Mouse (Mus musculus): Measurements from ENCODE around the gene Wdr59. TPM values are rescaled to one million over a fixed set of nuclear protein-coding genes. Genes with fewer than 3 reads are reported as not detected.
A peak's percentile ranks its signal among the peaks of the same experiment; 100 is the strongest.

Wdr59 gene
- polyA plus RNA-seq, 1 experiment from 2014 or later = 3.4 TPM

DNA sequence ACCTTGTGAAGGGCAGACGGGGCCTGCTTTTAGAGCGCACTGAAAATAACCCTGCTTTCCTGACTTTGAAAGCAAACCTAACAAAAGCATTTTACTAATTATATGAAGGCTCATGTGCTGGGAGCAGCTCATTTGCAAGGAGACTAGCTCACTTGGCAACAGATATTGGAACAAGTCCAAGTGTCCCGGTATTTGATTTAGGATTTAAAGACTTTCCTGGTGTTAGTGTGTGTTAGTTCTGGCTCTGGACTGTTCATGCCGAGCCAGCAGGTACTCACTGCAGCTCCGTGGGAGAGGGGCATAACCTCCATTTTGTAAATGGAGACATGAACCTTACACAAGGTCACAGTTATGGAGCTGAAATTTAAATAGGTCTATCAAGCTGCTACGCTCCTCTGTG, 52.9 kb downstream of the Wdr59 start:
- WGBS = 54% methylated on average over 6 of the region's 6 CpGs
- H3K4me1 ChIP-seq (ENCODE audit: control insufficient read depth in 2 of 2, insufficient read depth in 2 of 2, low read length in 2 of 2) = peaks cover 3 to 7% of the 10 kb centered on the region in 2 experiments
- H3K36me3 ChIP-seq (ENCODE audit: control insufficient read depth, insufficient read depth, low read length) = peaks cover 27% of the 10 kb centered on the region
- H3K9me3 ChIP-seq (ENCODE audit: control insufficient read depth, low read length) = no peaks in the 10 kb centered on the region
- no peak overlapping the region for H3K9ac ChIP-seq (ENCODE audit: low read length)
- H3K4me2 ChIP-seq (ENCODE audit: low read length) = no peak overlapping the region
- 0 out of 4 replicates have a peak overlapping the region, but pooled peaks of 1 of the 2 experiments have one; percentile 0 for H3K27ac ChIP-seq (replicated peaks in 1 of 2; ENCODE audit: control insufficient read depth in 1 of 2, insufficient read depth in 1 of 2, low read depth in 2 of 2, low read length in 2 of 2)
- no peaks in the 10 kb centered on the region for H3K27me3 ChIP-seq (ENCODE audit: control insufficient read depth, insufficient read depth, low read length)
- H3K4me3 ChIP-seq (ENCODE audit: control insufficient read depth in 1 of 2, insufficient read depth in 1 of 2, low read depth in 1 of 2, low read length in 2 of 2) = no peak overlapping the region
- ATAC-seq (ENCODE audit: insufficient number of reproducible peaks, insufficient read depth, low FRiP score, low read depth) = no peak

DNA sequence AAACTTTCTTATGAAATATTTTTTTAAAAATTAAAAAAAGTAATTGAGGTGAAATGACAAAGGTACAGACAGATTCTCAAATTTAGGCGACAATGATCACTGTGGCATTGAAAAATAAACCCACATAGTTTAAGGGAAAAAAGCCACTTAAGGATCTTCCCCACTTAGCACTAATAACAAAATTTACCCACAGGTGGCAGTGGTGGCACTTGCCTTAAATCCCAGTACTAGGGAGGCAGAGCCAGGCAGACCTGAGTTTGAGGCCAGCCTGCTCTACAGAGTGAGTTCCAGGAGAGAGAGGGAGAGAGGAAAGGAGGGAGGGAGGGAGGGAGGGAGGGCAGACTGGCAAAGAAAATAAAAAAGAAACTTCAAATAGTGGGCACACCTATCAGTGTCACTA, 56.6 kb downstream of the Wdr59 start:
- ATAC-seq (ENCODE audit: insufficient number of reproducible peaks, insufficient read depth, low FRiP score, low read depth) = no peak
- Histone ChIP-seq H3K9ac (ENCODE audit: low read length) (no peak overlapping the region), H3K27me3 (ENCODE audit: control insufficient read depth, insufficient read depth, low read length) (no peaks in the 10 kb centered on the region), H3K9me3 (ENCODE audit: control insufficient read depth, low read length) (no peaks in the 10 kb centered on the region), H3K4me1 (ENCODE audit: control insufficient read depth in 2 of 2, insufficient read depth in 2 of 2, low read length in 2 of 2) (peaks cover 3 to 7% of the 10 kb centered on the region in 2 experiments), H3K36me3 (ENCODE audit: control insufficient read depth, insufficient read depth, low read length) (peaks cover 34% of the 10 kb centered on the region), H3K4me3 (ENCODE audit: control insufficient read depth in 1 of 2, insufficient read depth in 1 of 2, low read depth in 1 of 2, low read length in 2 of 2) (no peak overlapping the region), H3K27ac (replicated peaks in 1 of 2; ENCODE audit: control insufficient read depth in 1 of 2, insufficient read depth in 1 of 2, low read depth in 2 of 2, low read length in 2 of 2) (no peak overlapping the region), H3K4me2 (ENCODE audit: low read length) (no peak overlapping the region)
- WGBS = 86% methylated on average over 1 of the region's 1 CpGs

DNA sequence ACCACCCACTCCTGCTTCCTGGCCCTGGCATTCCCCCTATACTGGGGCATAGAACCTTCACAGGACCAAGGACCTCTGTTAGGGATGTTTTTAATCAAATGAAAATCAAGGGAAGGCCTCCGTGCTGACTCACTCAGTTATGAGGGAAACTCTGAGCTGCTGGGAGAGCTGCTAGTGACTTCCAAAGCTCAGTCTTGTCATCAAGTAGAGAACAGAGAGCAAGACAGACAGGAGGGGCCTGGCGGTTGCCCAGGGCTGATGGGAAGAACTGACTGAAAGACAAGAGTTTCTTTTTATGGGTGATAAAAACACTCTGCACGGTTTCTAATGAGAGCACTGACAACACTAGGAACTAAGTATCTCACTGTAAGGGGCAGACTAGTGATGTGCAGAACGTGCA, 57.4 kb downstream of the Wdr59 start:
- Histone ChIP-seq H3K9ac (ENCODE audit: low read length) (no peak overlapping the region), H3K27me3 (ENCODE audit: control insufficient read depth, insufficient read depth, low read length) (no peaks in the 10 kb centered on the region), H3K9me3 (ENCODE audit: control insufficient read depth, low read length) (no peaks in the 10 kb centered on the region), H3K4me2 (ENCODE audit: low read length) (no peak overlapping the region), H3K36me3 (ENCODE audit: control insufficient read depth, insufficient read depth, low read length) (peaks cover 38% of the 10 kb centered on the region), H3K4me1 (ENCODE audit: control insufficient read depth in 2 of 2, insufficient read depth in 2 of 2, low read length in 2 of 2) (peaks cover 3 to 7% of the 10 kb centered on the region in 2 experiments), H3K4me3 (ENCODE audit: control insufficient read depth in 1 of 2, insufficient read depth in 1 of 2, low read depth in 1 of 2, low read length in 2 of 2) (no peak overlapping the region), H3K27ac (replicated peaks in 1 of 2; ENCODE audit: control insufficient read depth in 1 of 2, insufficient read depth in 1 of 2, low read depth in 2 of 2, low read length in 2 of 2) (no peak overlapping the region)
- WGBS = 27% methylated on average over 4 of the region's 4 CpGs
- peak; percentile 42; the same call in 1 of the 2 replicates for ATAC-seq (ENCODE audit: insufficient number of reproducible peaks, insufficient read depth, low FRiP score, low read depth)

DNA sequence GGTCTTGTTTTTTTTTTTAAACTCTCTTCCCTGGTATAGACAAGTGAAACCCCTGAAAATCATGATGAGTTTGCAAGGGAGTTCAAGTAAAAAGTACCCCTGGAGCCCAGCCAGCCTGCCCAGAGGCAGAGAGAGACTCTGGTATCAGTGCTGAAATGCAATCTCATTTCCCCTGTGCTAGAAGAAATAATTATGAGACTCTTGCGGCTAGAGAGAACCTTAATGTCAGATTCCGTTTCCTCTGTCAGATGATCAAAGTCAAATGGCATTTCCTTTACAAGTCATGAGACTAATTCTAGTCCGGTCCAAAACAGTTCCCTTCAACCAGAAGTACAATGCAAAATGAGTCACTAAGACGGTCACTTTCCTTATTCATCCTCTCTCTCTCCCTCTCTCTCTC, 72.2 kb downstream of the Wdr59 start:
- no peak overlapping the region for H3K4me2 ChIP-seq (ENCODE audit: low read length)
- H3K9me3 ChIP-seq (ENCODE audit: control insufficient read depth, low read length) = no peaks in the 10 kb centered on the region
- WGBS = 33% methylated on average over 4 of the region's 4 CpGs
- no peak overlapping the region for H3K4me3 ChIP-seq (ENCODE audit: control insufficient read depth in 1 of 2, insufficient read depth in 1 of 2, low read depth in 1 of 2, low read length in 2 of 2)
- no peaks in the 10 kb centered on the region for H3K27me3 ChIP-seq (ENCODE audit: control insufficient read depth, insufficient read depth, low read length)
- no peak for ATAC-seq (ENCODE audit: insufficient number of reproducible peaks, insufficient read depth, low FRiP score, low read depth)
- peaks cover 24% of the 10 kb centered on the region for H3K36me3 ChIP-seq (ENCODE audit: control insufficient read depth, insufficient read depth, low read length)
- H3K9ac ChIP-seq (ENCODE audit: low read length) = no peak overlapping the region
- peaks cover 12 to 21% of the 10 kb centered on the region in 2 experiments for H3K4me1 ChIP-seq (ENCODE audit: control insufficient read depth in 2 of 2, insufficient read depth in 2 of 2, low read length in 2 of 2)
- peak overlapping the region; percentile 37 to 58; a peak in 3 of 4 replicates for H3K27ac ChIP-seq (replicated peaks in 1 of 2; ENCODE audit: control insufficient read depth in 1 of 2, insufficient read depth in 1 of 2, low read depth in 2 of 2, low read length in 2 of 2)

DNA sequence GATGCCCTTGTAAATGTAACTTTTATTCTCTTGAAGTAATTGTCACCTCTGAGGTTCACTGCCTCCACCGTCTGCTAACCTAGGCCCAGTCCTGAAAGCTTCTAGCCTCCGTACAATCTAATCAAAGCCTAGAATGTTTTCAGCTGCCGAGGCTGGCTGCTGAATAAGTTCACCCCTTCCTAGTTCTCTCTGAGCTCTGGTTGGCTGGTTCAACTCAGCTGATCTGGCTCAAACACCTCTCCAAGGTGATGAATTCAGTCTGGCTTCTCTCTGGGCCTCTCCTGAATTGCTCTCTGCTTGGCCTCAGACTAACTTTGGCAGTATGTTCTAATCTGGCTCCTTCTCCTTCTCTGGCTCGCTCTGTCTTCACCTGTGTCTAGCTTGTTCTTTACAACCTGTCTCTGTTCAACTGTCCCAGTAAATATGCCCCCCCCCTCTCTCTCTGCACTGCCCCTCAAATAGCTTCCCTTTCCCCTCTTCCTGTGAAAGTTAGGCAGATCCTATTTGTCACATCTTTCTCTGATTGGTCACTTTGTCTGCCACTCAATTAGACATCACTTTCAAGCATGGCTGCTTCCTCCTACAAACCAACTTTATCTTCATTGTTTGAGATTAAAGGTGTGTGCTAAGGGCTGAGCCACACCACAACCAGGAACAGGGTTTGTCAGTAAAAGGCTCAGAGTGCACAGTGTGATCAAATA, 75.8 kb downstream of the Wdr59 start:
- Histone ChIP-seq H3K27me3 (ENCODE audit: control insufficient read depth, insufficient read depth, low read length) (no peaks in the 10 kb centered on the region), H3K4me1 (ENCODE audit: control insufficient read depth in 2 of 2, insufficient read depth in 2 of 2, low read length in 2 of 2) (peaks cover 14 to 25% of the 10 kb centered on the region in 2 experiments), H3K9ac (ENCODE audit: low read length) (no peak overlapping the region), H3K4me3 (ENCODE audit: control insufficient read depth in 1 of 2, insufficient read depth in 1 of 2, low read depth in 1 of 2, low read length in 2 of 2) (no peak overlapping the region), H3K36me3 (ENCODE audit: control insufficient read depth, insufficient read depth, low read length) (peaks cover 15% of the 10 kb centered on the region), H3K27ac (replicated peaks in 1 of 2; ENCODE audit: control insufficient read depth in 1 of 2, insufficient read depth in 1 of 2, low read depth in 2 of 2, low read length in 2 of 2) (peak overlapping the region; percentile 62 to 71), H3K9me3 (ENCODE audit: control insufficient read depth, low read length) (no peaks in the 10 kb centered on the region), H3K4me2 (ENCODE audit: low read length) (no peak overlapping the region)
- WGBS = 25% methylated on average over 4 of the region's 4 CpGs
- ATAC-seq (ENCODE audit: insufficient number of reproducible peaks, insufficient read depth, low FRiP score, low read depth) = peak; percentile 49; the same call in 1 of the 2 replicates

DNA sequence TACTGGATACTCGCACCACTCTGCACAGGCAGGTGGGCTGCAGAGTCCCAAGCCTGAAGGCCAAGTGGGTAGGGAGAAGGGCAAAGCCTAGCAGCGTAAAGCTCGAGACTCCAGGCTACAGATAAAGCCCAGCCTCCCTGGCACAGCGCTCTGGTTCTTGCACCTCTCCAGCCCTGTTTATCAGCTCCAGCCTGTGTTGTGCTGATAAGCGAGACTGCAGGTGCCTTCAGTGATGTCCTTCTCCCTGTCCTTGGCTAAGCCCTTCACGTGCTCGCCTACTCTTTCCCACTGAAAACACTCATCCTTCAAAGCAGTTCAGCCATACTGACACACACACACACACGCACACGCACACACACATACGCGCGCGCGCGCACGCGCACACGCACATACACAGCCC, 76.3 kb downstream of the Wdr59 start:
- peak overlapping the region; percentile 11; the same call in 1 of the 2 replicates for H3K4me2 ChIP-seq (ENCODE audit: low read length)
- H3K9me3 ChIP-seq (ENCODE audit: control insufficient read depth, low read length) = no peaks in the 10 kb centered on the region

DNA sequence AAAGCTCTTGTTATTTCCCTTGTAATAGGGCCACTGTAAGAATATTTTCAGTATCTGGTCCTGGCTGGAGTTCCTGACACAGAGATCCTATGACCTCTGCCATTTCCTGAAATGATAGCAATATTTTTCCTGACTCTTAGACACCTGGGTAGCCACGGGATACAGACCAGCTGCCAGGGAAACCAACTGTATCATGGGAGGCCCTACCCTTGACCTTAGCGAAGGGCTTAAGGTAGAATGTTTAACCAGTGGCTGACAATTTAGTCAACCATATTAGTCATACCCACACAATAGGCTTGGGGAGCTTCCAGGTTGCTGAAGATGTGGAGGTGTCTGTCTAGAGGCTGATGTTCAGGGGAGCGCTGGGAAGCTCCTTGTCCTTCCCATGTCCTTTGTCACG, 77.6 kb downstream of the Wdr59 start:
- 0 out of 2 replicates have a peak, but pooled peaks cover 5% of the 10 kb centered on the region for H3K27me3 ChIP-seq (ENCODE audit: control insufficient read depth, insufficient read depth, low read length)
- no peak overlapping the region for H3K9ac ChIP-seq (ENCODE audit: low read length)
- no peak overlapping the region for H3K4me2 ChIP-seq (ENCODE audit: low read length)
- peaks cover 10 to 20% of the 10 kb centered on the region in 2 experiments for H3K4me1 ChIP-seq (ENCODE audit: control insufficient read depth in 2 of 2, insufficient read depth in 2 of 2, low read length in 2 of 2)
- H3K4me3 ChIP-seq (ENCODE audit: control insufficient read depth in 1 of 2, insufficient read depth in 1 of 2, low read depth in 1 of 2, low read length in 2 of 2) = no peak overlapping the region
- no peak for ATAC-seq (ENCODE audit: insufficient number of reproducible peaks, insufficient read depth, low FRiP score, low read depth)
- H3K27ac ChIP-seq (replicated peaks in 1 of 2; ENCODE audit: control insufficient read depth in 1 of 2, insufficient read depth in 1 of 2, low read depth in 2 of 2, low read length in 2 of 2) = no peak overlapping the region
- 0 out of 2 replicates have a peak, but pooled peaks cover 6% of the 10 kb centered on the region for H3K36me3 ChIP-seq (ENCODE audit: control insufficient read depth, insufficient read depth, low read length)
- H3K9me3 ChIP-seq (ENCODE audit: control insufficient read depth, low read length) = no peaks in the 10 kb centered on the region
- 73% methylated on average over 4 of the region's 4 CpGs for WGBS

More for the DNA sequence above, 76.3 kb downstream of the Wdr59 start:
- ATAC-seq (ENCODE audit: insufficient number of reproducible peaks, insufficient read depth, low FRiP score, low read depth) = peak; percentile 65
- Histone ChIP-seq H3K4me3 (ENCODE audit: control insufficient read depth in 1 of 2, insufficient read depth in 1 of 2, low read depth in 1 of 2, low read length in 2 of 2) (no peak overlapping the region), H3K9ac (ENCODE audit: low read length) (no peak overlapping the region), H3K27ac (replicated peaks in 1 of 2; ENCODE audit: control insufficient read depth in 1 of 2, insufficient read depth in 1 of 2, low read depth in 2 of 2, low read length in 2 of 2) (peak overlapping the region; percentile 62 to 71), H3K27me3 (ENCODE audit: control insufficient read depth, insufficient read depth, low read length) (no peaks in the 10 kb centered on the region), H3K36me3 (ENCODE audit: control insufficient read depth, insufficient read depth, low read length) (peaks cover 10% of the 10 kb centered on the region), H3K4me1 (ENCODE audit: control insufficient read depth in 2 of 2, insufficient read depth in 2 of 2, low read length in 2 of 2) (peaks cover 14 to 24% of the 10 kb centered on the region in 2 experiments)
- 58% methylated on average over 18 of the region's 18 CpGs for WGBS
